Mouse (Mus musculus) brain, embryonic 14.5 days (tissue): ENCODE results near the gene Zfp536.

ENCODE experiments used
- CTCF ChIP-seq: fragments of 200-500 bp; IDR thresholded peaks from 2 replicates; pipeline ENCODE4 v1.5.1; 2012; ENCODE audit warnings: inconsistent platforms, mild to moderate bottlenecking, moderate library complexity, borderline replicate concordance; ENCODE audit not compliant: insufficient read depth, insufficient read length; ENCODE audit errors: extremely low read depth
- POLR2A ChIP-seq: fragments of 200-500 bp; IDR thresholded peaks from 2 replicates; pipeline ENCODE4 v1.6.1; 2012; ENCODE audit warnings: mild to moderate bottlenecking, inconsistent platforms, borderline replicate concordance; ENCODE audit not compliant: poor library complexity, insufficient read depth, insufficient read length, severe bottlenecking; ENCODE audit errors: extremely low read depth

GRCm38 (mm10) chr7:37475485-37475884 is 298.0 kb downstream of the Zfp536 start:
- TF ChIP-seq POLR2A (no peak), CTCF (no peak)
